Mouse (Mus musculus): ENCODE measurements at regions not wholly inside any gene's neighbourhood (a gene's known extent, or its start where the extent isn't known, plus 50 kb on each side); places are given as distances from the start of the nearest gene placed in this dataset.
A peak's percentile ranks its signal among the peaks of the same experiment; 100 is the strongest.

DNA sequence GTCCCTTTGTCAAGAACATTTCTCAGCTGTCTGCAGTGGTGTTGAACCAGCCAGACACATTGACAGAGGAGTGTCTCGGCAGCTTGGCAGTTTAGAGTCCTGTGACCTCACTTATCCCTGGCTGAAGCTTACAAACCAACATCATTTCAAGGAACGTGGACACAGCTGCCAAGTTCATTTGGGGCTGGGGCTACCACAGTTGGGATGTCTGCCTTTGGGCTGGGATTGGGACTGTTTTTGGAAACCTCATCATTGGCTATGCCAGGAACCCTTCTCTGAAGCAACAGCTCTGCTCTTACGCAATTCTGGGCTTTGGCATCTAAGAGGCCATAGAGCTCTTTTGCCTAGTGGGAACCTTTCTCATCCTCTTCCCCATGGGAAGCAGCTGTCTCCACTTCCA is 200.4 kb downstream of the Gm15262 start:
- Histone ChIP-seq H3K4me1 (ENCODE audit: insufficient read depth, low read length) (no peaks in the 10 kb centered on the region), H3K27me3 (ENCODE audit: insufficient read depth, low read length) (no peaks in the 10 kb centered on the region), H3K4me3 (ENCODE audit: low read length) (no peak overlapping the region), H3K27ac (no peak overlapping the region), H3K36me3 (ENCODE audit: insufficient read depth, low read length) (no peaks in the 10 kb centered on the region), H3K9ac (replicated peaks; ENCODE audit: low read length) (no peak overlapping the region), H3K9me3 (ENCODE audit: low read length) (no peaks in the 10 kb centered on the region), H3K4me2 (ENCODE audit: low read depth, low read length) (no peak overlapping the region)
- DNase-seq (ENCODE audit: low spot score) (no peak), ATAC-seq (no peak)
- WGBS: 75% methylated on average over 3 of the region's 3 CpGs
- no peak for TF ChIP-seq CTCF (IDR thresholded peaks at IDR 0.05; ENCODE audit: low read depth)

DNA sequence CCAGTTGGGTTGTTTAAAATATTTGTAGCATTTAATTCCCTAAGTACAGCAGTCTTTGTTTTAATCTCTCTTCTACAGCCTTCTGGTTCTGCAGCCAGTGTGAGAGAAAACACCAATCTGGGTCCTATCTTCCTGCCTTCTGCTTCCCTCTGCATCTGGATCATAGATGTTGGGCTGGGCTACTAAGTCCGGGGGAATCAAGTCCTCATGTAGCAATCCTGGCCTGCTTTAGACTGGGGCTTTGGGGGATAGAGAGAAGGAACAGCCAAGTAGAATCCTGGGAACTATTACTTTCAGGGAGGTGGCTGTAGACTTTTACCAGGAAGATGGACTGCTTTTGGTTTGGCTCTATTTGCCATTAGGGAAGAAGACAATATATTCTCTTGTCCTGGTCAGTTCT is 205.5 kb upstream of the Rai2 start:
- Histone ChIP-seq H3K9ac (replicated peaks; ENCODE audit: low read length) (no peak overlapping the region), H3K4me2 (ENCODE audit: low read depth, low read length) (no peak overlapping the region), H3K9me3 (ENCODE audit: low read length) (no peaks in the 10 kb centered on the region), H3K4me3 (ENCODE audit: low read length) (no peak overlapping the region), H3K27me3 (ENCODE audit: insufficient read depth, low read length) (no peaks in the 10 kb centered on the region), H3K36me3 (ENCODE audit: insufficient read depth, low read length) (no peaks in the 10 kb centered on the region), H3K4me1 (ENCODE audit: insufficient read depth, low read length) (no peaks in the 10 kb centered on the region), H3K27ac (no peak overlapping the region)
- DNase-seq (ENCODE audit: low spot score) (no peak), ATAC-seq (no peak)
- TF ChIP-seq CTCF (IDR thresholded peaks at IDR 0.05; ENCODE audit: low read depth): no peak
- 79% methylated on average over 1 of the region's 1 CpGs for WGBS

DNA sequence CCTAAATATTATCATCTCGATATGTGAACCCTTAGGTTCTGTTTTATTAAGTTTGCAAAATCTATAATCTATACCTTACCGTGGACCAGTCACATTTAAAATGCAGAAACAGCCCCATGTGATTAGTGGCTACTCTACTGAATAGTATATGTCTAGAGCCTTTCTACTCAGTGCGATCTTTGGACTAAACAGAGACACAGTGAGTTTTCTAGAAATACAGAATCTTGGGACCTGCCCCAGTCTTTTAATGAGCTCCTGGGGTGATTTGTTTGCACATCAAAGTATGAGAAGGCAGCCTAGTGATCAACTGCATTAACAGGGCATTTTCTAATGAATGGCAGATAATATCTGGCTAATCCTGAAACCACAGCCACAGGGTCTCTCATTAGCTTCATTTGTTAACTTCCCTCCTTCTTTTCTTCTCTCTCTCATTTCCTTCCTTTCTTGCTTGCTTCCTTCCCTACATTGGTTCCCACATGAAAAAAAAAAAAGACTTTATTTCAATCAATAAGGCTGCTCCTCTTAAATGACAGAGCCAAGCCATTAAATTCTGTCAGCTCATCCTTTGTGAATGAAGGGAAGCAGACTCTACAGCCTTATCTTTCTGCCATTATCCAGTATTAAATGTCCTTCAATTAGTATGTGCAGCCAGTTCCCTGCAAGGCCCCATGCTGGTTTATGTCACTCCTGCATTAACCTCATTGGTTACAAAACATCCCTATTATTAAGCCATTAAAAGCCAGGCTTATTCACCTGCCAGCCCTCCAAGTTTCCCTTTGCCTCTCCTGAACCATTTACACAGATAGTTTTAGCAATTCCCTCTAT is 193.2 kb upstream of the Rai2 start:
- H3K9me3 ChIP-seq (ENCODE audit: low read length): no peaks in the 10 kb centered on the region
- no peak overlapping the region for H3K4me2 ChIP-seq (ENCODE audit: low read depth, low read length)
- DNase-seq (ENCODE audit: low spot score) (no peak), ATAC-seq (no peak)
- TF ChIP-seq CTCF (IDR thresholded peaks at IDR 0.05; ENCODE audit: low read depth): no peak
- no peak overlapping the region for H3K27ac ChIP-seq
- no peaks in the 10 kb centered on the region for H3K27me3 ChIP-seq (ENCODE audit: insufficient read depth, low read length)
- no peaks in the 10 kb centered on the region for H3K36me3 ChIP-seq (ENCODE audit: insufficient read depth, low read length)
- no peak overlapping the region for H3K9ac ChIP-seq (replicated peaks; ENCODE audit: low read length)
- H3K4me1 ChIP-seq (ENCODE audit: insufficient read depth, low read length): no peaks in the 10 kb centered on the region
- WGBS: 69% methylated on average over 3 of the region's 3 CpGs
- no peak overlapping the region for H3K4me3 ChIP-seq (ENCODE audit: low read length)

DNA sequence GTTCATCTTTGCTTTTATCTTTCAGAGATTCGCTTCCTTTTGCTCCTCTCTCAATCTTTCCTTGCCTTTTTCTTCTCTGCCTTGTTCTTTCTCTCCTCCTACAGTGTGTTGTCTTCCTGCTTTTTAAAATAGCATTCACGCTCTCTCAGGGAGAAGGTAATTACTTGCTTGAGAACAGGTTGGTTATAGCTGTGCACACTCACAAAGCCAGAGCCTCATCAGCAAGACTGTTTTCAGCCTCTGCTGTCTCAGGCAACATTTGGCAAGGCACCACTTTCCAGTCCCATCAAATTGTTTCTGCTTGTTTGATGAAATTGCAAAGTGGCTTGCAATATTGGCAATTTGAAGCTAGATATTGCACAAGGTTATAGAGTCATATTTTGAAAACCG is 192.6 kb upstream of the Rai2 start:
- no peak overlapping the region for H3K4me2 ChIP-seq (ENCODE audit: low read depth, low read length)
- 57% methylated on average over 3 of the region's 3 CpGs for WGBS
- H3K9me3 ChIP-seq (ENCODE audit: low read length): no peaks in the 10 kb centered on the region
- no peak overlapping the region for H3K9ac ChIP-seq (replicated peaks; ENCODE audit: low read length)
- no peak overlapping the region for H3K4me3 ChIP-seq (ENCODE audit: low read length)
- H3K27me3 ChIP-seq (ENCODE audit: insufficient read depth, low read length): no peaks in the 10 kb centered on the region
- no peak for TF ChIP-seq CTCF (IDR thresholded peaks at IDR 0.05; ENCODE audit: low read depth)
- ATAC-seq: no peak
- DNase-seq (ENCODE audit: low spot score): peak; percentile 5
- no peaks in the 10 kb centered on the region for H3K36me3 ChIP-seq (ENCODE audit: insufficient read depth, low read length)
- no peak overlapping the region for H3K27ac ChIP-seq
- no peaks in the 10 kb centered on the region for H3K4me1 ChIP-seq (ENCODE audit: insufficient read depth, low read length)

DNA sequence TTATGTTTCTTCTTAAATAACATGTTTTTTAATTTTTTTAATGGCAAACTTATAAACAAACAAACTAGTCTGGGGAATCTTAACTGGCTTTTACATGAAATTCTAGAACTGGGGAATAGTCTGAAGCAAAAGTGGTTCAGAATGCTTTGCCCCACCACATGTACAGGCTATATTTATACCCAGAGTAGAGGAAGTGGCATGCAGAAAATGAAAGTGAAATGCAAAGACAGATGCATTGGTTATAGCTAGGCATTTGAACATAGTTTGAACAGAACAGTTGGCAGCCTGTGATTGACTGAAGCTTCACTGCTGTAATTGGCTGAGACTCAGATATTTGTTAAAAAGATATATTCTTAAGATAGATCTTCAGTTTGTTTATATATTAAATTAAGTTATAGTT is 179.6 kb upstream of the Rai2 start:
- DNase-seq (ENCODE audit: low spot score): no peak
- no peaks in the 10 kb centered on the region for H3K36me3 ChIP-seq (ENCODE audit: insufficient read depth, low read length)
- no peak overlapping the region for H3K4me2 ChIP-seq (ENCODE audit: low read depth, low read length)
- H3K27me3 ChIP-seq (ENCODE audit: insufficient read depth, low read length): no peaks in the 10 kb centered on the region
- H3K4me3 ChIP-seq (ENCODE audit: low read length): no peak overlapping the region
- H3K4me1 ChIP-seq (ENCODE audit: insufficient read depth, low read length): no peaks in the 10 kb centered on the region
- H3K9me3 ChIP-seq (ENCODE audit: low read length): no peaks in the 10 kb centered on the region
- no peak for TF ChIP-seq CTCF (IDR thresholded peaks at IDR 0.05; ENCODE audit: low read depth)
- no peak for ATAC-seq
- no peak overlapping the region for H3K27ac ChIP-seq
- no peak overlapping the region for H3K9ac ChIP-seq (replicated peaks; ENCODE audit: low read length)

DNA sequence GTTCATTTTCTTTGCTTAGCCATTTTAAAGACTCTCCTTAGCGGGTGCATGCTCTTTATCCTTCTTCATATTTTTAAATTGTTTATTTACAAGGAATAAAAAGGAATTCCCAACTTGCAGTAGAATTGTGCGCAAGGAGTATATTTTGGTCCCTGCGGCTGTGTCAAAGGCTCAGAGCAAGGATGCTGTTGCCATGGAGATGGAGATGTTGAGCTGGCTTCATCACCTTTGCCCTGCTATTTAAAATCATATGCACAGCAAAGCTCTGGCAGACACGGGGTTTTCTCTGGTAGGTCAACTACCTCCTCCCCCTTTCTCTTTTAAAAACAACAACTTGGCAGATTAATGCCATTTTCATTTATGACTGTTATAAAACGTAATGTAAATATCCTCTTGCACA is 160.0 kb upstream of the Rai2 start:
- no peak overlapping the region for H3K9ac ChIP-seq (replicated peaks; ENCODE audit: low read length)
- H3K4me1 ChIP-seq (ENCODE audit: insufficient read depth, low read length): no peaks in the 10 kb centered on the region
- no peaks in the 10 kb centered on the region for H3K36me3 ChIP-seq (ENCODE audit: insufficient read depth, low read length)
- H3K9me3 ChIP-seq (ENCODE audit: low read length): no peaks in the 10 kb centered on the region
- TF ChIP-seq CTCF (IDR thresholded peaks at IDR 0.05; ENCODE audit: low read depth): no peak
- H3K27me3 ChIP-seq (ENCODE audit: insufficient read depth, low read length): no peaks in the 10 kb centered on the region
- H3K4me3 ChIP-seq (ENCODE audit: low read length): no peak overlapping the region
- peak; percentile 42 for DNase-seq (ENCODE audit: low spot score)
- H3K4me2 ChIP-seq (ENCODE audit: low read depth, low read length): no peak overlapping the region
- 53% methylated on average over 5 of the region's 5 CpGs for WGBS
- no peak overlapping the region for H3K27ac ChIP-seq
- ATAC-seq: no peak

DNA sequence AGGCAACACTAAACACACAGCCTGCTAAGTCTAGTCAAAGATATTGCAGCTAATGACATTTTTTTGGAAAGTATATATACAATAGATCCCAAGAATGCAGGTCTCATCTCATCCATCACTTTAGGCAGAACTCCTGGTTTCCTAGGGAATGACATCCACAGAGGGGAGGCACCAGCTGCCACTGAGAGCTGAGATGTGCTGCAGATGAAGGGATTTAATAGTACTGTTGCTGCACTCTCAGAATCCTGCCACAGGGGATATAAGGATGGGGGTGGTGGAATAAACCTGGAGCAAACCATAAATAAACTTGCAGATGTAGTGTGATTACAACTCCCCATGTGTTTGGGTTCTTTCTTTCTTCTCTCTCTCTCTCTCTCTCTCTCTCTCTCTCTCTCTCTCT is 158.4 kb upstream of the Rai2 start:
- no peaks in the 10 kb centered on the region for H3K27me3 ChIP-seq (ENCODE audit: insufficient read depth, low read length)
- H3K36me3 ChIP-seq (ENCODE audit: insufficient read depth, low read length): no peaks in the 10 kb centered on the region
- DNase-seq (ENCODE audit: low spot score) (no peak), ATAC-seq (no peak)
- H3K9ac ChIP-seq (replicated peaks; ENCODE audit: low read length): no peak overlapping the region
- no peaks in the 10 kb centered on the region for H3K4me1 ChIP-seq (ENCODE audit: insufficient read depth, low read length)
- no peak overlapping the region for H3K4me3 ChIP-seq (ENCODE audit: low read length)
- no peak for TF ChIP-seq CTCF (IDR thresholded peaks at IDR 0.05; ENCODE audit: low read depth)
- no peak overlapping the region for H3K27ac ChIP-seq
- H3K4me2 ChIP-seq (ENCODE audit: low read depth, low read length): no peak overlapping the region
- no peaks in the 10 kb centered on the region for H3K9me3 ChIP-seq (ENCODE audit: low read length)
